8 mouse cellular contexts compared by ENCODE assay signal in genomic region chr3:129332586-129332985, GRCm38 (mm10). TPM values are rescaled to one million over a fixed set of nuclear protein-coding genes. Genes with fewer than 3 reads are reported as not detected.
DNase-seq lines count a peak whose midpoint lies in the region; ATAC-seq lines count a peak whose summit lies in the region.

Enpep (minus strand) TSS chr3:129332720.

- no peaks in the 10 kb centered on the region for H3K9me3 ChIP-seq in heart, embryonic 11.5 days (replicated peaks; ENCODE audit: control insufficient read depth, low read length)

- WGBS in heart, embryonic 11.5 days (ENCODE audit: insufficient replicate concordance): 26% methylated on average over 13 of the region's 13 CpGs

- H3K9ac ChIP-seq in heart, embryonic 11.5 days (ENCODE audit: low read depth, low read length): peak within 1 kb of the TSS; percentile 49

- H3K4me3 ChIP-seq in heart, embryonic 11.5 days (ENCODE audit: low read depth, low read length): peak within 1 kb of the TSS; percentile 37

- H3K27ac ChIP-seq in heart, embryonic 11.5 days (ENCODE audit: low read depth, low read length): no peak within 1 kb of the TSS; the same call in 1 of the 2 replicates

- peaks cover 10% of the 10 kb centered on the region for H3K4me1 ChIP-seq in heart, embryonic 11.5 days (ENCODE audit: control insufficient read depth, insufficient read depth, low read length)

- H3K27me3 ChIP-seq in heart, embryonic 11.5 days (ENCODE audit: control insufficient read depth, insufficient read depth, low read length): no peaks in the 10 kb centered on the region

- peak; percentile 4 for DNase-seq in embryo, embryonic 10.5 days (ENCODE audit: low spot score)
- DNase-seq in embryo, embryonic 10 days (ENCODE audit: low spot score): no peak
- peak; percentile 5 to 28 for DNase-seq in adrenal gland, adult 18-20 months (ENCODE audit: low spot score in 2 of 2)
- peak; percentile 91 to 92 for DNase-seq in kidney, postnatal 25 days
- DNase-seq in testis, postnatal 10 days (ENCODE audit: low spot score): no peak

- ATAC-seq in heart, embryonic 11.5 days (replicated peaks; ENCODE audit: insufficient number of reproducible peaks, low FRiP score, low TSS enrichment): no peak
- peak; percentile 59; the same call in 1 of the 2 replicates for ATAC-seq in megakaryocyte-erythroid progenitor cell, adult 5-6 weeks (replicated peaks; ENCODE audit: low FRiP score, low TSS enrichment, poor library complexity, severe bottlenecking)
- ATAC-seq in granulocyte monocyte progenitor cell, adult 5-6 weeks (replicated peaks; ENCODE audit: poor library complexity, severe bottlenecking): no peak

- peak within 1 kb of the TSS; percentile 65 for H3K4me2 ChIP-seq in heart, embryonic 11.5 days

- no peaks in the 10 kb centered on the region for H3K36me3 ChIP-seq in heart, embryonic 11.5 days (ENCODE audit: control insufficient read depth, insufficient read depth, low read length)

RNA-seq across cellular contexts. Expression of gene Enpep, which starts in this region (rescaled TPM):
- 10 to 100 TPM; 12.8 to 17.4 TPM for total RNA-seq in adrenal gland, adult 18-20 months (2021)
- polyA plus RNA-seq in heart, embryonic 11.5 days (2014; fragmentation: Nextera tagmentation; extraction: Ambion mirVana): 12.9 and 14.0 TPM in 2 replicates
- total RNA-seq in megakaryocyte-erythroid progenitor cell, adult 5-6 weeks (2014; fragmentation: Nextera tagmentation): 2.4 TPM in 1 of 2 replicates, not detected in the other
- not detected in 2 replicates for total RNA-seq in megakaryocyte-erythroid progenitor cell, adult 5-6 weeks (2017)
- total RNA-seq in granulocyte monocyte progenitor cell, adult 5-6 weeks (2014; fragmentation: Nextera tagmentation): not detected in 2 replicates
- not detected in 2 replicates for total RNA-seq in granulocyte monocyte progenitor cell, adult 5-6 weeks (2017)

Comparison
In these comparisons a context has a peak if more than half of its experiments do, and no peak if none do; other contexts are left out.
1. RNA of gene Enpep (total RNA-seq): 12.8 to 17.4 TPM in adrenal gland, adult 18-20 months; 2.4 TPM in megakaryocyte-erythroid progenitor cell, adult 5-6 weeks and not detected in granulocyte monocyte progenitor cell, adult 5-6 weeks; every median in the first group is over 4 times any median in the second.
2. DNase-seq: peak in embryo, embryonic 10.5 days (single experiment), adrenal gland, adult 18-20 months (2 of 2) and kidney, postnatal 25 days (2 of 2); none in embryo, embryonic 10 days (single experiment) and testis, postnatal 10 days (single experiment).